Mouse (Mus musculus): ENCODE results near the gene Prkce. TPM values are rescaled to one million over a fixed set of nuclear protein-coding genes. Genes with fewer than 3 reads are reported as not detected.

Gene Prkce
- total RNA-seq, 1 experiment: 1.7 TPM

GRCm38 (mm10) chr17:86261067-86261466, 93.5 kb downstream of the Prkce start:
- in situ Hi-C loops (cut with MboI; ENCODE audit: low sequenced_read_pairs in 2 of 2, unreplicated experiment in 2 of 2): no loop called here
- H3K9me3 ChIP-seq (ENCODE audit: control insufficient read depth, insufficient read depth, low read depth, low read length): no peaks in the 10 kb centered on the region
- no peak overlapping the region for H3K27ac ChIP-seq (ENCODE audit: insufficient read depth, low read depth, low read length, poor library complexity, severe bottlenecking)
- H3K4me1 ChIP-seq (ENCODE audit: control insufficient read depth in 2 of 2, insufficient read depth in 2 of 2, low read length in 2 of 2, poor library complexity in 1 of 2): no peaks in the 10 kb centered on the region
- DNase-seq (ENCODE audit: low read depth, low spot score): no peak
- TF ChIP-seq MAFK (IDR thresholded peaks at IDR 0.05; ENCODE audit: insufficient read depth, low read depth, low read length) (no peak), CHD2 (IDR thresholded peaks at IDR 0.05; ENCODE audit: low read depth, low read length) (no peak), HCFC1 (IDR thresholded peaks at IDR 0.05; ENCODE audit: borderline replicate concordance, insufficient read depth, low read length) (no peak), ZNF384 (IDR thresholded peaks at IDR 0.05; ENCODE audit: low read depth, low read length) (no peak)
- no peaks in the 10 kb centered on the region for H3K36me3 ChIP-seq (ENCODE audit: control insufficient read depth, insufficient read depth, low read length, poor library complexity, severe bottlenecking)
- no peak overlapping the region for H3K4me3 ChIP-seq (ENCODE audit: insufficient read depth in 1 of 2, low read depth in 1 of 2, low read length in 2 of 2, poor library complexity in 1 of 2, severe bottlenecking in 1 of 2)
- H3K9ac ChIP-seq (ENCODE audit: insufficient read depth, low read depth, low read length, poor library complexity, severe bottlenecking): no peak overlapping the region

DNA sequence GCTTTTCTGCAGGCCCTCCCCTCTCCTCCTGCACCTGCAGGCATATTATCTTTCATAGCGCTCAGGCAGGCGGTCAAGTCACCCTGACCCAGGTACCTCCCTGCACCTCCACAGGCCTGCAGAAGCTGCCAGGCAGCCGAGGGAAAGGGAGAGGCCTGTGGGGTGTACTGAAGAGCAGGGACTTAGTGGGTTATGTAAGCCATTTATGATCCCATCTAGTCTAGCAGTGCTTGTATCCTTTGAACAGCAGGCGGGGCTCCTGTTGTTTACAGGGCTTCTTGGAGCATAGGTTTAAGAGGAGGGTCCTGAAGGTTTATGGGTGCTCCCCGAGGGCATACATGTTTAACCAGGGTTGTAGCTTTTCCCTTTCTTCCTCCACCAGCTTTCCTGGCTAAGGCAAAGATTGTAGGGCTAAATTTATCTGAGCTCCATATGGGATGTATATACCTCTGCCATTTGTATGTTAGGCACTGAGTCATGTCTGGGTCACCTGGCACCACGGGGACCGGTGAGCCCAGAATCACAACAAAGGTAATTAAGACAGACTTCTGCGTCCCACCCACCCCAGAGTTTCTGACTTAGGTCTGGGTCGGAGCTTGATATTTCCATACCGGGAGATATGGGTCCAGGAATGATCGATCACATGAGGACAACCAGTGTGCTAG, 96.5 kb downstream of the Prkce start:
- Histone ChIP-seq H3K36me3 (ENCODE audit: control insufficient read depth, insufficient read depth, low read length, poor library complexity, severe bottlenecking) (no peaks in the 10 kb centered on the region), H3K4me1 (ENCODE audit: control insufficient read depth in 2 of 2, insufficient read depth in 2 of 2, low read length in 2 of 2, poor library complexity in 1 of 2) (peaks cover 0 to 2% of the 10 kb centered on the region in 2 experiments; a peak in 1 of 4 replicates), H3K9me3 (ENCODE audit: control insufficient read depth, insufficient read depth, low read depth, low read length) (no peaks in the 10 kb centered on the region), H3K27ac (ENCODE audit: insufficient read depth, low read depth, low read length, poor library complexity, severe bottlenecking) (no peak overlapping the region), H3K9ac (ENCODE audit: insufficient read depth, low read depth, low read length, poor library complexity, severe bottlenecking) (no peak overlapping the region), H3K4me3 (ENCODE audit: insufficient read depth in 1 of 2, low read depth in 1 of 2, low read length in 2 of 2, poor library complexity in 1 of 2, severe bottlenecking in 1 of 2) (no peak overlapping the region)
- TF ChIP-seq MAFK (IDR thresholded peaks at IDR 0.05; ENCODE audit: insufficient read depth, low read depth, low read length) (no peak), ZNF384 (IDR thresholded peaks at IDR 0.05; ENCODE audit: low read depth, low read length) (no peak), CHD2 (IDR thresholded peaks at IDR 0.05; ENCODE audit: low read depth, low read length) (no peak), HCFC1 (IDR thresholded peaks at IDR 0.05; ENCODE audit: borderline replicate concordance, insufficient read depth, low read length) (no peak), ZC3H11A (IDR thresholded peaks at IDR 0.05; ENCODE audit: borderline replicate concordance, low read depth, low read length) (no peak)
- in situ Hi-C loops (cut with MboI; ENCODE audit: low sequenced_read_pairs in 2 of 2, unreplicated experiment in 2 of 2): no loop called here
- DNase-seq (ENCODE audit: low read depth, low spot score): no peak

- no peak for DNase-seq (ENCODE audit: low read depth, low spot score)
- H3K9ac ChIP-seq (ENCODE audit: insufficient read depth, low read depth, low read length, poor library complexity, severe bottlenecking): no peak overlapping the region
- H3K27ac ChIP-seq (ENCODE audit: insufficient read depth, low read depth, low read length, poor library complexity, severe bottlenecking): no peak overlapping the region
- TF ChIP-seq MAFK (IDR thresholded peaks at IDR 0.05; ENCODE audit: insufficient read depth, low read depth, low read length) (no peak), ZC3H11A (IDR thresholded peaks at IDR 0.05; ENCODE audit: borderline replicate concordance, low read depth, low read length) (no peak), ZNF384 (IDR thresholded peaks at IDR 0.05; ENCODE audit: low read depth, low read length) (no peak), CHD2 (IDR thresholded peaks at IDR 0.05; ENCODE audit: low read depth, low read length) (no peak), HCFC1 (IDR thresholded peaks at IDR 0.05; ENCODE audit: borderline replicate concordance, insufficient read depth, low read length) (no peak)
- peaks cover 0 to 3% of the 10 kb centered on the region in 2 experiments; a peak in 1 of 4 replicates for H3K4me1 ChIP-seq (ENCODE audit: control insufficient read depth in 2 of 2, insufficient read depth in 2 of 2, low read length in 2 of 2, poor library complexity in 1 of 2)
- H3K4me3 ChIP-seq (ENCODE audit: insufficient read depth in 1 of 2, low read depth in 1 of 2, low read length in 2 of 2, poor library complexity in 1 of 2, severe bottlenecking in 1 of 2): no peak overlapping the region
- in situ Hi-C loops (cut with MboI; ENCODE audit: low sequenced_read_pairs in 2 of 2, unreplicated experiment in 2 of 2): no loop called here
- H3K9me3 ChIP-seq (ENCODE audit: control insufficient read depth, insufficient read depth, low read depth, low read length): no peaks in the 10 kb centered on the region
- H3K36me3 ChIP-seq (ENCODE audit: control insufficient read depth, insufficient read depth, low read length, poor library complexity, severe bottlenecking): no peaks in the 10 kb centered on the region
These were observed 98.5 kb downstream of the Prkce start for GRCm38 (mm10) chr17:86266051-86266450.

DNA sequence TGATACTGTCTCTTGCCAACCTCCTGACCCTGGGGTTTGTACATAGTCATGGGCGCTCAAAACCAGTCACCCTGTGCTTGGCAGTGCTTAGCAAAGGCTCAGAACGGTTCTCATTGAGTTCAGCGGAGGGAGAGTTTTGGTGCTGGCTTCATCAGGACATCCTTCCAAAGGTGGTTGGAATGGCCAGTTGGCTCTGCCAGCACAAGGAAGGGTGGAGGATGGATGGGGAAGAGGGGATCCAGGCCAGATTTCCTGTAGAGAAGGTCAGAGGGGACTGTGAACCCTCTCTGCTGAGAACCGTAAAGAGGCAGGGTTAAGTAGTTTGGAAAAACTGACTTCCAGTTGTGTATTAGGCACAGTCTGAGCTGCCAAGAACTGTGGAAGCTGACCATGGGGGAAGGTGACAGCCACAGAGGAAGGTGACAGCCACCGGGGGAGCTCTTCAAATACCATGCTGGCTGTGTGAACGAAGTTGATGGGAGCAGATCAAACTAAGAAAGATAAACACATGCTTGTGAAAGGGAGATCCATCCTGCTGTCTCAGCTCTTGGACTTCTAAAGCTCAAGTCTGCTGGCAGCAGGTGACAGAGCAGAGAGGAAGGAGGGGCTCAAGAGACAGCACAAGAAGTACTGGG, 99.7 kb downstream of the Prkce start:
- TF ChIP-seq ZNF384 (IDR thresholded peaks at IDR 0.05; ENCODE audit: low read depth, low read length) (no peak), CHD2 (IDR thresholded peaks at IDR 0.05; ENCODE audit: low read depth, low read length) (no peak), HCFC1 (IDR thresholded peaks at IDR 0.05; ENCODE audit: borderline replicate concordance, insufficient read depth, low read length) (no peak)
- Histone ChIP-seq H3K36me3 (ENCODE audit: control insufficient read depth, insufficient read depth, low read length, poor library complexity, severe bottlenecking) (no peaks in the 10 kb centered on the region), H3K27ac (ENCODE audit: insufficient read depth, low read depth, low read length, poor library complexity, severe bottlenecking) (no peak overlapping the region), H3K4me3 (ENCODE audit: insufficient read depth in 1 of 2, low read depth in 1 of 2, low read length in 2 of 2, poor library complexity in 1 of 2, severe bottlenecking in 1 of 2) (no peak overlapping the region), H3K9me3 (ENCODE audit: control insufficient read depth, insufficient read depth, low read depth, low read length) (no peaks in the 10 kb centered on the region), H3K9ac (ENCODE audit: insufficient read depth, low read depth, low read length, poor library complexity, severe bottlenecking) (no peak overlapping the region), H3K4me1 (ENCODE audit: control insufficient read depth in 2 of 2, insufficient read depth in 2 of 2, low read length in 2 of 2, poor library complexity in 1 of 2) (peaks cover 0 to 3% of the 10 kb centered on the region in 2 experiments; a peak in 1 of 4 replicates)
- no peak for DNase-seq (ENCODE audit: low read depth, low spot score)
- in situ Hi-C loops (cut with MboI; ENCODE audit: low sequenced_read_pairs in 2 of 2, unreplicated experiment in 2 of 2): no loop called here
